Mouse (Mus musculus) midbrain, embryonic 15.5 days (tissue): ENCODE data around the gene Hist1h1t. TPM values are rescaled to one million over a fixed set of nuclear protein-coding genes. Genes with fewer than 3 reads are reported as not detected.

Experiments
- ATAC-seq: fragments of 200-750 bp; cut with Nextera tagmentation; replicated peaks from 2 replicates; pipeline ENCODE4 v1.8.0; 2017; ENCODE audit warnings: moderate TSS enrichment
- H3K27ac ChIP-seq: fragments of 300-500 bp; sonication (generic); 2 replicates; pipeline ENCODE4 v1.5.1; 2015; ENCODE audit warnings: mild to moderate bottlenecking, inconsistent platforms
- H3K27me3 ChIP-seq: fragments of 300-500 bp; sonication (generic); replicated peaks from 2 replicates; pipeline ENCODE4 v1.6.1; 2015; ENCODE audit warnings: inconsistent platforms
- H3K36me3 ChIP-seq: fragments of 300-500 bp; sonication (generic); replicated peaks from 2 replicates; pipeline ENCODE4 v1.6.1; 2015; ENCODE audit warnings: inconsistent platforms
- H3K4me1 ChIP-seq: fragments of 300-500 bp; sonication (generic); 2 replicates; pipeline ENCODE4 v1.6.1; 2015; ENCODE audit warnings: inconsistent platforms
- H3K4me2 ChIP-seq: fragments of 300-500 bp; sonication (generic); 2 replicates; pipeline ENCODE4 v1.6.1; 2015; ENCODE audit warnings: inconsistent platforms, mild to moderate bottlenecking, moderate library complexity
- H3K4me3 ChIP-seq: fragments of 300-500 bp; sonication (generic); 2 replicates; pipeline ENCODE4 v1.5.1; 2015; ENCODE audit warnings: mild to moderate bottlenecking, inconsistent platforms
- H3K9ac ChIP-seq: fragments of 300-500 bp; sonication (generic); 2 replicates; pipeline ENCODE4 v1.6.1; 2015; ENCODE audit warnings: mild to moderate bottlenecking, inconsistent platforms
- H3K9me3 ChIP-seq: fragments of 300-500 bp; sonication (generic); 2 replicates; pipeline ENCODE4 v1.6.1; 2016; ENCODE audit warnings: inconsistent platforms
- WGBS: fragments of 180-500 bp; shearing (Covaris S2); methylation state at CpG from one replicate; pipeline ENCODE4 v1.1.7; 2015; ENCODE audit warnings: mixed read lengths; 5-methylcytosine and 5-hydroxymethylcytosine counted together
- polyA plus RNA-seq: library from polyadenylated mRNA; unstranded; fragments of >200 nt; fragmentation: Nextera tagmentation; extraction: Ambion mirVana; gene quantifications from 2 replicates; pipeline ENCODE4 v1.2.1, GENCODE M21; 2015

Gene Hist1h1t
- polyA plus RNA-seq, 1 experiment from 2014 or later, result not detected

- no peaks in the 10 kb centered on the region for H3K36me3 ChIP-seq
- H3K27me3 ChIP-seq, result no peaks in the 10 kb centered on the region
- H3K4me1 ChIP-seq, result no peaks in the 10 kb centered on the region
- WGBS, result no CpG with 5 or more reads among the region's 1 CpGs
- no peak overlapping the region for H3K4me2 ChIP-seq
- H3K9ac ChIP-seq, result no peak overlapping the region
- no peak overlapping the region for H3K27ac ChIP-seq
- H3K4me3 ChIP-seq, result no peak overlapping the region
- no peak for ATAC-seq
- H3K9me3 ChIP-seq, result no peaks in the 10 kb centered on the region
Observed at GRCm38 (mm10) chr13:23725213-23725612, 29.6 kb downstream of the Hist1h1t start.

- Histone ChIP-seq H3K27me3 (no peaks in the 10 kb centered on the region), H3K4me3 (no peak overlapping the region), H3K9me3 (no peaks in the 10 kb centered on the region), H3K4me1 (no peaks in the 10 kb centered on the region), H3K9ac (no peak overlapping the region), H3K4me2 (no peak overlapping the region), H3K27ac (no peak overlapping the region), H3K36me3 (no peaks in the 10 kb centered on the region)
- 90% methylated on average over 18 of the region's 18 CpGs for WGBS
- ATAC-seq, result no peak
Observed at GRCm38 (mm10) chr13:23728472-23729191, 33.0 kb downstream of the Hist1h1t start.

- Histone ChIP-seq H3K27me3 (no peaks in the 10 kb centered on the region), H3K4me2 (no peak overlapping the region), H3K36me3 (no peaks in the 10 kb centered on the region), H3K27ac (no peak overlapping the region), H3K4me1 (no peaks in the 10 kb centered on the region), H3K9ac (no peak overlapping the region), H3K4me3 (no peak overlapping the region), H3K9me3 (no peaks in the 10 kb centered on the region)
- 94% methylated on average over 9 of the region's 9 CpGs for WGBS
- ATAC-seq, result no peak
Observed at GRCm38 (mm10) chr13:23729192-23729525, 33.5 kb downstream of the Hist1h1t start.

GRCm38 (mm10) chr13:23729706-23730105 lies 34.1 kb downstream of the Hist1h1t start:
- no peaks in the 10 kb centered on the region for H3K9me3 ChIP-seq
- H3K4me2 ChIP-seq, result no peak overlapping the region
- no peak for ATAC-seq
- H3K27me3 ChIP-seq, result no peaks in the 10 kb centered on the region
- H3K27ac ChIP-seq, result no peak overlapping the region
- H3K4me3 ChIP-seq, result no peak overlapping the region
- H3K9ac ChIP-seq, result no peak overlapping the region
- 96% methylated on average over 5 of the region's 5 CpGs for WGBS
- H3K4me1 ChIP-seq, result no peaks in the 10 kb centered on the region
- H3K36me3 ChIP-seq, result no peaks in the 10 kb centered on the region

- Histone ChIP-seq H3K27ac (no peak overlapping the region), H3K36me3 (no peaks in the 10 kb centered on the region), H3K4me2 (no peak overlapping the region), H3K4me1 (no peaks in the 10 kb centered on the region), H3K9me3 (no peaks in the 10 kb centered on the region), H3K9ac (no peak overlapping the region), H3K27me3 (no peaks in the 10 kb centered on the region), H3K4me3 (no peak overlapping the region)
- WGBS, result 66% methylated on average over 8 of the region's 8 CpGs
- no peak for ATAC-seq
Observed at GRCm38 (mm10) chr13:23730479-23730878, 34.9 kb downstream of the Hist1h1t start.

- Histone ChIP-seq H3K4me3 (no peak overlapping the region), H3K4me2 (no peak overlapping the region), H3K27ac (no peak overlapping the region), H3K9me3 (no peaks in the 10 kb centered on the region), H3K27me3 (no peaks in the 10 kb centered on the region), H3K4me1 (no peaks in the 10 kb centered on the region), H3K9ac (no peak overlapping the region), H3K36me3 (no peaks in the 10 kb centered on the region)
- peak; percentile 48; the same call in 1 of the 2 replicates for ATAC-seq
- WGBS, result 25% methylated on average over 8 of the region's 8 CpGs
Observed at GRCm38 (mm10) chr13:23732156-23732804, 36.7 kb downstream of the Hist1h1t start.

GRCm38 (mm10) chr13:23737091-23737490 lies 41.5 kb downstream of the Hist1h1t start:
- no peak for ATAC-seq
- H3K4me1 ChIP-seq, result peaks cover 22% of the 10 kb centered on the region
- H3K4me3 ChIP-seq, result no peak overlapping the region
- H3K9me3 ChIP-seq, result no peaks in the 10 kb centered on the region
- no peak overlapping the region for H3K9ac ChIP-seq
- 64% methylated on average over 5 of the region's 5 CpGs for WGBS
- H3K27ac ChIP-seq, result no peak overlapping the region
- H3K36me3 ChIP-seq, result no peaks in the 10 kb centered on the region
- no peak overlapping the region for H3K4me2 ChIP-seq
- no peaks in the 10 kb centered on the region for H3K27me3 ChIP-seq

GRCm38 (mm10) chr13:23738041-23738440 lies 42.4 kb downstream of the Hist1h1t start:
- Histone ChIP-seq H3K4me2 (peak overlapping the region; percentile 98), H3K9ac (peak overlapping the region; percentile 38; the same call in 1 of the 2 replicates), H3K36me3 (no peaks in the 10 kb centered on the region), H3K9me3 (no peaks in the 10 kb centered on the region), H3K27me3 (no peaks in the 10 kb centered on the region), H3K4me3 (peak overlapping the region; percentile 51; the same call in 1 of the 2 replicates), H3K4me1 (peaks cover 22% of the 10 kb centered on the region), H3K27ac (peak overlapping the region; percentile 45; the same call in 1 of the 2 replicates)
- 23% methylated on average over 4 of the region's 4 CpGs for WGBS
- no peak for ATAC-seq

- peak within 1 kb of the TSS; percentile 38 for H3K9ac ChIP-seq
- H3K4me1 ChIP-seq, result peaks cover 22% of the 10 kb centered on the region
- peak within 1 kb of the TSS; percentile 98 for H3K4me2 ChIP-seq
- no peaks in the 10 kb centered on the region for H3K36me3 ChIP-seq
- no peaks in the 10 kb centered on the region for H3K9me3 ChIP-seq
- ATAC-seq, result peak; percentile 95
- 0% methylated on average over 38 of the region's 38 CpGs for WGBS
- peak within 1 kb of the TSS; percentile 78 for H3K27ac ChIP-seq
- H3K27me3 ChIP-seq, result no peaks in the 10 kb centered on the region
- H3K4me3 ChIP-seq, result peak within 1 kb of the TSS; percentile 51
Observed at GRCm38 (mm10) chr13:23738677-23739068, 43.1 kb downstream of the Hist1h1t start, which contains the start of gene Hist1h1c. Gene Hist1h1c, plus strand, starts transcription at chr13:23738808.

GRCm38 (mm10) chr13:23739069-23739921 lies 43.7 kb downstream of the Hist1h1t start:
- no peaks in the 10 kb centered on the region for H3K9me3 ChIP-seq
- H3K9ac ChIP-seq, result peak overlapping the region; percentile 38
- H3K27me3 ChIP-seq, result no peaks in the 10 kb centered on the region
- peaks cover 22% of the 10 kb centered on the region for H3K4me1 ChIP-seq
- H3K27ac ChIP-seq, result peak overlapping the region; percentile 78
- peak overlapping the region; percentile 98 for H3K4me2 ChIP-seq
- peak; percentile 91 for ATAC-seq
- peak overlapping the region; percentile 51 for H3K4me3 ChIP-seq
- H3K36me3 ChIP-seq, result no peaks in the 10 kb centered on the region
- WGBS, result under 1% methylated on average over 39 of the region's 39 CpGs

- peak overlapping the region; percentile 78; the same call in 1 of the 2 replicates for H3K27ac ChIP-seq
- no peaks in the 10 kb centered on the region for H3K9me3 ChIP-seq
- no peaks in the 10 kb centered on the region for H3K36me3 ChIP-seq
- peak overlapping the region; percentile 33; the same call in 1 of the 2 replicates for H3K9ac ChIP-seq
- ATAC-seq, result no peak; the same call in 1 of the 2 replicates
- under 1% methylated on average over 14 of the region's 14 CpGs for WGBS
- peak overlapping the region; percentile 51 for H3K4me3 ChIP-seq
- no peaks in the 10 kb centered on the region for H3K27me3 ChIP-seq
- H3K4me1 ChIP-seq, result peaks cover 22% of the 10 kb centered on the region
- peak overlapping the region; percentile 98 for H3K4me2 ChIP-seq
Observed at GRCm38 (mm10) chr13:23739922-23740252, 44.3 kb downstream of the Hist1h1t start.

- peak overlapping the region; percentile 33; the same call in 1 of the 2 replicates for H3K9ac ChIP-seq
- 36% methylated on average over 13 of the region's 13 CpGs for WGBS
- H3K4me3 ChIP-seq, result peak overlapping the region; percentile 51
- H3K27me3 ChIP-seq, result no peaks in the 10 kb centered on the region
- no peak for ATAC-seq
- H3K9me3 ChIP-seq, result no peaks in the 10 kb centered on the region
- no peaks in the 10 kb centered on the region for H3K36me3 ChIP-seq
- H3K4me2 ChIP-seq, result peak overlapping the region; percentile 98
- peaks cover 24% of the 10 kb centered on the region for H3K4me1 ChIP-seq
- peak overlapping the region; percentile 78; the same call in 1 of the 2 replicates for H3K27ac ChIP-seq
Observed at GRCm38 (mm10) chr13:23740256-23740840, 44.7 kb downstream of the Hist1h1t start.
